Mouse (Mus musculus) limb, embryonic 10.5 days (tissue): ENCODE data around the gene Wdr48. TPM values are rescaled to one million over a fixed set of nuclear protein-coding genes. Genes with fewer than 3 reads are reported as not detected.

ENCODE experiments used
- DNase-seq: peaks from one replicate; pipeline ENCODE4 v3.0.0-alpha.2; 2017; ENCODE audit warnings: low spot score
- H3K27ac ChIP-seq: fragments of 300-500 bp; sonication (generic); 2 replicates; pipeline ENCODE4 v1.5.1; 2016; ENCODE audit warnings: mild to moderate bottlenecking
- H3K27me3 ChIP-seq: fragments of 300-500 bp; sonication (generic); 2 replicates; pipeline ENCODE4 v1.6.1; 2016; ENCODE audit warnings: low read depth, mild to moderate bottlenecking; ENCODE audit not compliant: poor library complexity, severe bottlenecking
- H3K36me3 ChIP-seq: fragments of 300-500 bp; sonication (generic); 2 replicates; pipeline ENCODE4 v1.6.1; 2016; ENCODE audit warnings: mild to moderate bottlenecking, moderate library complexity
- H3K4me1 ChIP-seq: fragments of 300-500 bp; sonication (generic); 2 replicates; pipeline ENCODE4 v1.6.1; 2016
- H3K4me3 ChIP-seq: fragments of 300-500 bp; sonication (generic); 2 replicates; pipeline ENCODE4 v1.5.1; 2016; ENCODE audit warnings: mild to moderate bottlenecking, moderate library complexity
- H3K9me3 ChIP-seq: fragments of 300-500 bp; sonication (generic); replicated peaks from 2 replicates; pipeline ENCODE4 v1.6.1; 2016; ENCODE audit warnings: mild to moderate bottlenecking
- WGBS: fragments of 180-500 bp; shearing (Covaris S2); methylation state at CpG from one replicate; pipeline ENCODE4 v1.1.7; 2016; 5-methylcytosine and 5-hydroxymethylcytosine counted together
- polyA plus RNA-seq: library from polyadenylated mRNA; unstranded; fragments of >200 nt; fragmentation: Nextera tagmentation; extraction: Ambion mirVana; gene quantifications from 2 replicates; pipeline ENCODE4 v1.2.1, GENCODE M21; 2016

The Wdr48 gene
- polyA plus RNA-seq, 1 experiment from 2014 or later, result 71.8 TPM

- Histone ChIP-seq H3K4me1 (peaks cover 14% of the 10 kb centered on the region), H3K9me3 (no peaks in the 10 kb centered on the region), H3K4me3 (peak overlapping the region; percentile 29), H3K36me3 (no peaks in the 10 kb centered on the region), H3K27me3 (no peaks in the 10 kb centered on the region; the same call in 1 of the 2 replicates), H3K27ac (peak overlapping the region; percentile 50; the same call in 1 of the 2 replicates)
- WGBS, result 7% methylated on average over 21 of the region's 21 CpGs
- DNase-seq, result peak; percentile 87
These were observed 68.4 kb downstream of the Wdr48 start for GRCm38 (mm10) chr9:119962987-119963667.

- H3K4me3 ChIP-seq, result no peak overlapping the region
- H3K27me3 ChIP-seq, result no peaks in the 10 kb centered on the region; the same call in 1 of the 2 replicates
- WGBS, result 75% methylated on average over 3 of the region's 3 CpGs
These were observed 69.5 kb downstream of the Wdr48 start for GRCm38 (mm10) chr9:119964206-119964605.

GRCm38 (mm10) chr9:119965186-119965585, 70.5 kb downstream of the Wdr48 start:
- H3K9me3 ChIP-seq, result no peaks in the 10 kb centered on the region
- no peak for DNase-seq
- H3K4me3 ChIP-seq, result no peak overlapping the region
- H3K27ac ChIP-seq, result no peak overlapping the region
- WGBS, result 85% methylated on average over 3 of the region's 3 CpGs
- H3K27me3 ChIP-seq, result no peaks in the 10 kb centered on the region; the same call in 1 of the 2 replicates
- H3K36me3 ChIP-seq, result no peaks in the 10 kb centered on the region
- H3K4me1 ChIP-seq, result peaks cover 13% of the 10 kb centered on the region

More at GRCm38 (mm10) chr9:119964206-119964605, 69.5 kb downstream of the Wdr48 start:
- DNase-seq, result no peak
- Histone ChIP-seq H3K36me3 (no peaks in the 10 kb centered on the region), H3K4me1 (peaks cover 10% of the 10 kb centered on the region), H3K9me3 (no peaks in the 10 kb centered on the region), H3K27ac (no peak overlapping the region)

GRCm38 (mm10) chr9:119966221-119966910, 71.7 kb downstream of the Wdr48 start:
- H3K27me3 ChIP-seq, result no peaks in the 10 kb centered on the region; the same call in 1 of the 2 replicates
- no peak overlapping the region for H3K27ac ChIP-seq
- no peak for DNase-seq
- H3K9me3 ChIP-seq, result no peaks in the 10 kb centered on the region
- peaks cover 2% of the 10 kb centered on the region for H3K36me3 ChIP-seq
- no peak overlapping the region for H3K4me3 ChIP-seq
- H3K4me1 ChIP-seq, result peaks cover 20% of the 10 kb centered on the region
- WGBS, result 85% methylated on average over 26 of the region's 26 CpGs

DNA sequence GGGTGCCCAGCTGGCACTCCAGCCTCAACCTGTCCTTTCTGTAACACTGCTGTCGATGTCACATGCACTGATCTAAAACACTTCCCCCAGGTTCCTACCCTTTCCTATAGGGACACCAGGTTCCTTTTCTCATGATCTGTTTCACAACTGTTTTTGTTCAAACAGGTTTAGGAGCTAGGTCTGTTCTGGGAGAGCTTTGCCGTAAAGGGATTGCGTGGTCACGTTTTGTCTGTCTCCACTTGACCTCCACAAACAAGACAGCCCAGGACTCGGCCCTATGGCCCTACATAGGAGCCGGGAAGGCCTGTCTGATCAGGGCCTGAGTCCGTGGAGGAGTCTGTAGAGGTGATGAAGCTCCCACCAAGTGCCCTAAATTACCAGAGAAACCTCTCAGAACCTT, 75.1 kb downstream of the Wdr48 start:
- Histone ChIP-seq H3K27me3 (no peaks in the 10 kb centered on the region), H3K4me3 (no peak overlapping the region), H3K36me3 (peaks cover 37% of the 10 kb centered on the region), H3K27ac (no peak overlapping the region), H3K4me1 (peaks cover 11% of the 10 kb centered on the region), H3K9me3 (no peaks in the 10 kb centered on the region)
- WGBS, result 82% methylated on average over 7 of the region's 7 CpGs
- DNase-seq, result no peak

GRCm38 (mm10) chr9:119970221-119970620, 75.5 kb downstream of the Wdr48 start:
- Histone ChIP-seq H3K9me3 (no peaks in the 10 kb centered on the region), H3K27me3 (no peaks in the 10 kb centered on the region), H3K36me3 (peaks cover 39% of the 10 kb centered on the region), H3K4me3 (no peak overlapping the region), H3K4me1 (peaks cover 11% of the 10 kb centered on the region), H3K27ac (no peak overlapping the region)
- peak; percentile 72 for DNase-seq
- 37% methylated on average over 6 of the region's 6 CpGs for WGBS

GRCm38 (mm10) chr9:119970763-119971656, 76.3 kb downstream of the Wdr48 start:
- 89% methylated on average over 7 of the region's 7 CpGs for WGBS
- Histone ChIP-seq H3K4me1 (peaks cover 11% of the 10 kb centered on the region), H3K27me3 (no peaks in the 10 kb centered on the region), H3K9me3 (no peaks in the 10 kb centered on the region), H3K36me3 (peaks cover 41% of the 10 kb centered on the region), H3K4me3 (no peak overlapping the region), H3K27ac (no peak overlapping the region; the same call in 1 of the 2 replicates)
- no peak for DNase-seq

- no peak for DNase-seq
- Histone ChIP-seq H3K4me1 (peaks cover 19% of the 10 kb centered on the region), H3K36me3 (peaks cover 41% of the 10 kb centered on the region), H3K27ac (no peak overlapping the region), H3K4me3 (no peak overlapping the region), H3K27me3 (no peaks in the 10 kb centered on the region), H3K9me3 (no peaks in the 10 kb centered on the region)
- WGBS, result 94% methylated on average over 10 of the region's 10 CpGs
These were observed 77.5 kb downstream of the Wdr48 start for GRCm38 (mm10) chr9:119972166-119972565.

DNA sequence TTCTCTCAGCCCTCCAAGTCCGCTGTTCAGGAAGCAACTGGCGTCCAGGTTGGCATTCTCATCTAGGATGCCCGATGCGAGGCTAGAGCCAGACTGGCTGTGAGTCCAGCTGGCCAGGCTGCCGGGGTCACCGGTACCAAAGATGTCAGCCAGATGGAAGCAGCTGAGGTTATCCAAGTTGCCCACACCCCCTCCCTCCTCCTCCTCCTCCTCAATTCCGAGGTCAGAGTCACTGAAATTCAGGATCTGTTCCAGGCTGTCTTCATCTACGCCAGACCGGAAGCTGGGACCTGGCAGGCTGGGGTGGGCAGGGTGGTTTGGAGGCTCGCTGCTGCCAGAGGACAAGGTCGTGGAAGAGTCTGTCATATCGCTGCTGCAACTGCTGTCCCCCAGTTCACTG, 77.9 kb downstream of the Wdr48 start:
- DNase-seq, result no peak
- no peak overlapping the region for H3K27ac ChIP-seq
- H3K36me3 ChIP-seq, result peaks cover 41% of the 10 kb centered on the region
- H3K27me3 ChIP-seq, result no peaks in the 10 kb centered on the region
- H3K9me3 ChIP-seq, result no peaks in the 10 kb centered on the region
- H3K4me3 ChIP-seq, result no peak overlapping the region
- 92% methylated on average over 12 of the region's 12 CpGs for WGBS
- peaks cover 24% of the 10 kb centered on the region for H3K4me1 ChIP-seq

GRCm38 (mm10) chr9:119973281-119973680, 78.6 kb downstream of the Wdr48 start:
- WGBS, result 95% methylated on average over 23 of the region's 23 CpGs
- peaks cover 41% of the 10 kb centered on the region for H3K36me3 ChIP-seq
- H3K27me3 ChIP-seq, result no peaks in the 10 kb centered on the region
- DNase-seq, result no peak
- no peak overlapping the region for H3K27ac ChIP-seq
- no peaks in the 10 kb centered on the region for H3K9me3 ChIP-seq
- no peak overlapping the region for H3K4me3 ChIP-seq
- peaks cover 30% of the 10 kb centered on the region for H3K4me1 ChIP-seq

- WGBS, result 90% methylated on average over 27 of the region's 27 CpGs
These were observed 79.3 kb downstream of the Wdr48 start for GRCm38 (mm10) chr9:119973869-119974520.

DNA sequence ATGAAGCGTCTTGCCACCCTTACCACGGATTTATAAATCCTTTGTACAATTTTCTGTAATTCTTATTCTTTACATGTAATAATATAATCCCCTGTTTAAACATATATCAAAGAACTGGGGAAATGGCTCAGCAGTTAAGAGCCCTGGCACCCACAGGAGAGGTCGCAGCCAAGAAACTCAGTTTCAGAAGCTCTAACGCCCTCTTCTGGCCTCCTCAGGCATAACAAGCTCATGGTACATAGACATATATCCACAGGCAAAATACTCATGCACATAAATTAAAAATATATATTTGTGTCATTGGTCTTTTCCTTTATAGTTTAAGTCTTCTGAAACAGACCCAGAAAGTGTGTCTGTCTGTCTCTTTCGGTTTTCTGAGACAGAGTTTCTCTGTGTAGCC, 79.9 kb downstream of the Wdr48 start:
- H3K4me1 ChIP-seq, result peaks cover 44% of the 10 kb centered on the region
- no peaks in the 10 kb centered on the region for H3K9me3 ChIP-seq
- H3K4me3 ChIP-seq, result no peak overlapping the region
- H3K36me3 ChIP-seq, result peaks cover 41% of the 10 kb centered on the region
- H3K27me3 ChIP-seq, result no peaks in the 10 kb centered on the region
- WGBS, result 83% methylated on average over 5 of the region's 5 CpGs
- H3K27ac ChIP-seq, result no peak overlapping the region
- DNase-seq, result no peak

More at GRCm38 (mm10) chr9:119973869-119974520, 79.3 kb downstream of the Wdr48 start:
- no peak for DNase-seq
- Histone ChIP-seq H3K27me3 (no peaks in the 10 kb centered on the region), H3K9me3 (no peaks in the 10 kb centered on the region), H3K4me1 (peaks cover 38% of the 10 kb centered on the region), H3K4me3 (no peak overlapping the region), H3K27ac (no peak overlapping the region), H3K36me3 (peaks cover 41% of the 10 kb centered on the region)
